Mouse (Mus musculus) liver, embryonic 15.5 days (tissue): ENCODE results near the gene Zfhx3. TPM values are rescaled to one million over a fixed set of nuclear protein-coding genes. Genes with fewer than 3 reads are reported as not detected.

Experiments
- ATAC-seq: fragments of 200-750 bp; cut with Nextera tagmentation; 2 replicates; pipeline ENCODE4 v1.8.0; 2017; ENCODE audit warnings: moderate number of reproducible peaks, mild to moderate bottlenecking, moderate library complexity; ENCODE audit not compliant: insufficient read depth
- H3K27ac ChIP-seq: fragments of 300-500 bp; sonication (generic); replicated peaks from 2 replicates; pipeline ENCODE4 v1.5.1; 2015; ENCODE audit warnings: mild to moderate bottlenecking, inconsistent platforms
- H3K27me3 ChIP-seq: fragments of 300-500 bp; sonication (generic); 2 replicates; pipeline ENCODE4 v1.6.1; 2015; ENCODE audit warnings: mild to moderate bottlenecking, inconsistent platforms
- H3K36me3 ChIP-seq: fragments of 300-500 bp; sonication (generic); replicated peaks from 2 replicates; pipeline ENCODE4 v1.6.1; 2015; ENCODE audit warnings: moderate library complexity, mild to moderate bottlenecking, inconsistent platforms
- H3K4me1 ChIP-seq: fragments of 300-500 bp; sonication (generic); replicated peaks from 2 replicates; pipeline ENCODE4 v1.6.1; 2015; ENCODE audit warnings: inconsistent platforms
- H3K4me2 ChIP-seq: fragments of 300-500 bp; sonication (generic); 2 replicates; pipeline ENCODE4 v1.6.1; 2015; ENCODE audit warnings: moderate library complexity, mild to moderate bottlenecking, inconsistent platforms
- H3K4me3 ChIP-seq: fragments of 300-500 bp; sonication (generic); replicated peaks from 2 replicates; pipeline ENCODE4 v1.5.1; 2015; ENCODE audit warnings: mild to moderate bottlenecking, inconsistent platforms
- H3K9ac ChIP-seq: fragments of 300-500 bp; sonication (generic); 2 replicates; pipeline ENCODE4 v1.6.1; 2015; ENCODE audit warnings: moderate library complexity, mild to moderate bottlenecking, inconsistent platforms
- H3K9me3 ChIP-seq: fragments of 300-500 bp; sonication (generic); replicated peaks from 2 replicates; pipeline ENCODE4 v1.6.1; 2016; ENCODE audit warnings: inconsistent platforms
- WGBS: fragments of 180-500 bp; shearing (Covaris S2); methylation state at CpG from one replicate; pipeline ENCODE4 v1.1.7; 2015; ENCODE audit warnings: mixed read lengths; ENCODE audit not compliant: insufficient replicate concordance; 5-methylcytosine and 5-hydroxymethylcytosine counted together
- polyA plus RNA-seq: library from polyadenylated mRNA; unstranded; fragments of >200 nt; fragmentation: Nextera tagmentation; extraction: Ambion mirVana; gene quantifications from 2 replicates; pipeline ENCODE4 v1.2.1, GENCODE M21; 2015

Gene Zfhx3
- polyA plus RNA-seq, 1 experiment from 2014 or later, result 1.0 TPM

DNA sequence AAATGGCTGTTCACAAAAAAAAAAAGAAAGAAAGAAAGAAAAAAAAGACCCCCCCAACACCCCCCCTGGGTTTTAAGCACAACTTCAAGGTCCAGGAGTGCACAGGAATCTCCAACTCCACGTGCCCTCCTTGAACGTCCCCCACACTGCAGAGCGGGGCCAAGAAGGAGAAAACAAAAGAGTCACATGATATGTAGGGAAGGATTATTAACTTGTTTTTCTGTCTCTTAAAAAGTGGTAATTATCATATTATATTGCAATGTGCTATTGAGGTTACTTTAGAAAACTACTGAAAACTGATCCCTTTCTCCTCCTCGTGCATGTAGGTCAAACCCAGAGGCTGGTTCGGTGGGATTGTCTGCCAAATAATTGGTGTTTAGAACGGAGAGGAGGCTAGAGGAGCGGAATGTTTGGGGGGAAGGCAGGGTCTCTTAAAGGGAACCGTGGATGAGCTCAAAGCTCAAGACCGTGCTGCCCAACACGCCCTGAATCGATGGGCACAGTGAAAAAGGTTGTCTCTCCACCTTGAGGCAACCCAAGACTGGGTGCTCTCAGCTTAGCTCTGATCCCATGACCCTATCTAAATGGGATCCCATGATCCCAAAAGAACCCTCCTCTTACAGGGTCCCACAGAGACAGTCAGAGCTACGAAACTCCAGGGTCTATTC, 612.3 kb downstream of the Zfhx3 start:
- no peaks in the 10 kb centered on the region for H3K27me3 ChIP-seq
- WGBS, result 66% methylated on average over 12 of the region's 12 CpGs
- no peak overlapping the region for H3K4me3 ChIP-seq

GRCm38 (mm10) chr8:108563420-108563819, 621.0 kb downstream of the Zfhx3 start:
- WGBS, result 61% methylated on average over 6 of the region's 6 CpGs

More for the DNA sequence above, 612.3 kb downstream of the Zfhx3 start:
- H3K9me3 ChIP-seq, result no peaks in the 10 kb centered on the region
- H3K4me2 ChIP-seq, result no peak overlapping the region
- ATAC-seq, result no peak
- no peak overlapping the region for H3K27ac ChIP-seq
- H3K9ac ChIP-seq, result no peak overlapping the region
- no peaks in the 10 kb centered on the region for H3K4me1 ChIP-seq
- H3K36me3 ChIP-seq, result no peaks in the 10 kb centered on the region

DNA sequence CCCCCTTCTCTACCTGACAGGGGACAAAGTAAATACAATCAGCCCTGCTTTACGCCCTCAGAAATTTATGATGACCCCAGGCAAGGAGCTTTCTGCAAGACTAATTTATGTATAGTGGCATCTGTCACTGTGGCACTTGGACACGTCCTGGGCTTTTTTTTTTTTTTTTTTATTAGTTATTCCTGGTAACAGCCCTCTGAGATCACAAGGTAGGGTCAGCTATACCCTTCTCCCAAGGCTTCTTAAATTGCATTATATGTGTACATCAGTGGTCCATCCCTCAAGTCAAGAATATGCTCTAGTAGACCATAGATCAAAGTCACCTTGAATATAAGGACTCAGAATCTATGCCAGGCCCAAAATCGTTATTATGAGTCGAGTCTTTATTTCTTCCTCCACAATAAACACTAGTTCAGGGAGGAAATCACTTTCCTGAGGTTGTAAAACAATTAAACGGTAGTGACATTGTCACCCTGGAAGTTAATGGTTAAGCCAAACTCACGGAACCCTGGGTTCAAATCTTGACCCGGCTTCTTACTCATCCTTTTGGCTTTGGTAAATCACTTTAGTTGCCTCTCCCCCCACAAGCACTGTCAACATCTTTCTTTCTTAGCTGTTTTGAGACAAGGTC, 621.6 kb downstream of the Zfhx3 start:
- H3K9me3 ChIP-seq, result no peaks in the 10 kb centered on the region
- H3K9ac ChIP-seq, result no peak overlapping the region
- no peaks in the 10 kb centered on the region for H3K27me3 ChIP-seq
- no peak overlapping the region for H3K4me2 ChIP-seq
- no peak overlapping the region for H3K4me3 ChIP-seq
- ATAC-seq, result no peak
- H3K4me1 ChIP-seq, result no peaks in the 10 kb centered on the region
- no peak overlapping the region for H3K27ac ChIP-seq
- 56% methylated on average over 7 of the region's 7 CpGs for WGBS
- H3K36me3 ChIP-seq, result no peaks in the 10 kb centered on the region

More at GRCm38 (mm10) chr8:108563420-108563819, 621.0 kb downstream of the Zfhx3 start:
- Histone ChIP-seq H3K4me1 (no peaks in the 10 kb centered on the region), H3K4me3 (no peak overlapping the region), H3K36me3 (no peaks in the 10 kb centered on the region), H3K9me3 (no peaks in the 10 kb centered on the region), H3K27me3 (no peaks in the 10 kb centered on the region), H3K27ac (no peak overlapping the region), H3K9ac (no peak overlapping the region), H3K4me2 (no peak overlapping the region)
- no peak for ATAC-seq

- WGBS, result 67% methylated on average over 12 of the region's 12 CpGs
Measured at GRCm38 (mm10) chr8:108566035-108566434, 623.6 kb downstream of the Zfhx3 start.

DNA sequence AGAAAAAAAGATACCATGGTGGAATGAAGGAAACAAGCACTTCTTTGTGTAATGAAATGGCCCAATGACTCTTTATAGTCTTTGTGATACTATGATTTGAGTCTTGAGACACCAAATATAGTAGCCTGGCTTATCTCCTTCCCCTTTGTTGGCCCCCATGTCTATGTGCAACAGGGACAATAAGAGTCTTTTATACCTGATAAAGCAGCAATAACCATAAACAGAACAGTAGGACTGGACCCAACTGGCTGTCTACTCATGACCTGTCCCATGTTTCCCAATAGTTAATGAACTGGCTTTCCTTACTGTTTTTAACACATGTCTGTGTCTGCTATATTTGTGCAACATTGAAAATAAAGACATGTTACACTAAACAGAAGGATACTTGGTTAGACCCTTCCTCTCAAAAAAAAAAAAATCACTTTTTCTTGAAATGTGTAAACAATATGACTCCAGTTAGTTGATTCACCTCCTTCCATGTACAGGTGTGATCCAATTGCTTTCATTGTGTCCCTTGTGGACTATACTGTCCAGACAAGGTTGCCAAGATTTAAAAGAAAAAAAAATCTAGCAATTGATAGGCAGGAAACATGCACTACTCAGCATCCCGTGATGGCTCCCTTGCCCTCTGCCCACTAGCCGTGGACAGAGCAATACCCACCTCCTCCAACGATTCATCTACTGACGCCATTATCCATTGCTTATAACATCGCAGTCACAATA, 631.0 kb downstream of the Zfhx3 start:
- no peak for ATAC-seq
- Histone ChIP-seq H3K27ac (no peak overlapping the region), H3K4me3 (no peak overlapping the region), H3K9me3 (no peaks in the 10 kb centered on the region), H3K27me3 (no peaks in the 10 kb centered on the region), H3K4me2 (no peak overlapping the region), H3K36me3 (no peaks in the 10 kb centered on the region), H3K9ac (no peak overlapping the region), H3K4me1 (no peaks in the 10 kb centered on the region)
- 71% methylated on average over 5 of the region's 5 CpGs for WGBS

More at GRCm38 (mm10) chr8:108566035-108566434, 623.6 kb downstream of the Zfhx3 start:
- Histone ChIP-seq H3K27me3 (no peaks in the 10 kb centered on the region), H3K36me3 (no peaks in the 10 kb centered on the region), H3K4me2 (no peak overlapping the region), H3K9ac (no peak overlapping the region), H3K27ac (no peak overlapping the region), H3K4me3 (no peak overlapping the region), H3K4me1 (no peaks in the 10 kb centered on the region), H3K9me3 (no peaks in the 10 kb centered on the region)
- no peak for ATAC-seq

GRCm38 (mm10) chr8:108574101-108574500, 631.7 kb downstream of the Zfhx3 start:
- H3K9me3 ChIP-seq, result no peaks in the 10 kb centered on the region
- H3K27ac ChIP-seq, result no peak overlapping the region
- H3K27me3 ChIP-seq, result no peaks in the 10 kb centered on the region
- no peaks in the 10 kb centered on the region for H3K4me1 ChIP-seq
- H3K4me3 ChIP-seq, result no peak overlapping the region
- ATAC-seq, result no peak
- no peak overlapping the region for H3K4me2 ChIP-seq
- no peak overlapping the region for H3K9ac ChIP-seq
- no peaks in the 10 kb centered on the region for H3K36me3 ChIP-seq
- 15% methylated on average over 7 of the region's 7 CpGs for WGBS

DNA sequence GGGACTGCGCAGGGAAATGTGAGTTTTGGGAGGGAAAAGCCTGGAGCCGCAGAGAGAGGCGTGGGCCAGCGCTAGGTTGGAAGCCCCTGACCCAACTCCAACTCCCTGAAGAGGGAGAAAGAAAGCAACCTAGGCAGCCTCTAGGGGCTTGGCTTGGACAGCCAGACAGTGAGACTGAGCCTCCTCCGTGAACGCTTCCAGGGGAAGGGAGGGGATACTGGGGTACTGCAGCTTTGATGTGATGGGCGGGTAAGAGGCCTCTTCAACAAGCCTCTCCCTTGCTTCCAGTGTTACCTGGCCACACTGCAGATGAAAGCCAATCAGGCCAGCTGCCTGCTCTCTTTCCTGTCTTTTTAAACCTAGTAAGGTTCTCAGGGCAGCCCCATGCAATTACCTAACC, 635.1 kb downstream of the Zfhx3 start:
- H3K4me1 ChIP-seq, result peaks cover 4% of the 10 kb centered on the region
- H3K9ac ChIP-seq, result no peak overlapping the region
- H3K9me3 ChIP-seq, result no peaks in the 10 kb centered on the region
- no peak overlapping the region for H3K4me2 ChIP-seq
- no peak overlapping the region for H3K27ac ChIP-seq
- no peak for ATAC-seq
- WGBS, result 58% methylated on average over 7 of the region's 7 CpGs
- H3K4me3 ChIP-seq, result no peak overlapping the region
- H3K36me3 ChIP-seq, result no peaks in the 10 kb centered on the region
- no peaks in the 10 kb centered on the region for H3K27me3 ChIP-seq

DNA sequence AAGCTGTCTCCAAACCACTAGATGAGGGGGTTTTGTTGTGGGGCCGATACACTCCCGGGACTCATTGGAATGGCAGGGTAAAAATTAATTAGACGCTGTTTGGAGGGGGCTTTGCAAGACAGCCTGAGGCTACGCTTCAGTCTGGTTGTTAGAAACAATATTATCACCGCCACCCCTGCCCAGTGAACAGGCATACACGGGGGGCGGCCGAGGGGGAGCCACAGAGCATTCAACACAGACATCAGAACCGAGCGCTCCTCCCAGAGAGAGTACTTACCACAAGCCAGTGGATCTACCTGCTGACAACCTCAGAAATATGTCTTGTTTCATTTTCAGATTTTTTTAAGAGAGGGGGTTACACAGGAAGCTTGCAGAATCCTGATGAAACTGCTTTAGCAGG, 635.9 kb downstream of the Zfhx3 start:
- H3K9ac ChIP-seq, result no peak overlapping the region
- H3K27me3 ChIP-seq, result no peaks in the 10 kb centered on the region
- no peak for ATAC-seq
- no peak overlapping the region for H3K27ac ChIP-seq
- H3K4me3 ChIP-seq, result no peak overlapping the region
- peaks cover 7% of the 10 kb centered on the region for H3K4me1 ChIP-seq
- no peaks in the 10 kb centered on the region for H3K36me3 ChIP-seq
- H3K9me3 ChIP-seq, result no peaks in the 10 kb centered on the region
- H3K4me2 ChIP-seq, result no peak overlapping the region
- 66% methylated on average over 10 of the region's 10 CpGs for WGBS

GRCm38 (mm10) chr8:108579808-108580207, 637.4 kb downstream of the Zfhx3 start:
- ATAC-seq, result no peak
- no peaks in the 10 kb centered on the region for H3K36me3 ChIP-seq
- H3K4me3 ChIP-seq, result no peak overlapping the region
- H3K27ac ChIP-seq, result no peak overlapping the region
- H3K4me1 ChIP-seq, result peaks cover 8% of the 10 kb centered on the region
- WGBS, result 65% methylated on average over 9 of the region's 9 CpGs
- no peaks in the 10 kb centered on the region for H3K27me3 ChIP-seq
- H3K9ac ChIP-seq, result no peak overlapping the region
- H3K9me3 ChIP-seq, result no peaks in the 10 kb centered on the region
- no peak overlapping the region for H3K4me2 ChIP-seq

DNA sequence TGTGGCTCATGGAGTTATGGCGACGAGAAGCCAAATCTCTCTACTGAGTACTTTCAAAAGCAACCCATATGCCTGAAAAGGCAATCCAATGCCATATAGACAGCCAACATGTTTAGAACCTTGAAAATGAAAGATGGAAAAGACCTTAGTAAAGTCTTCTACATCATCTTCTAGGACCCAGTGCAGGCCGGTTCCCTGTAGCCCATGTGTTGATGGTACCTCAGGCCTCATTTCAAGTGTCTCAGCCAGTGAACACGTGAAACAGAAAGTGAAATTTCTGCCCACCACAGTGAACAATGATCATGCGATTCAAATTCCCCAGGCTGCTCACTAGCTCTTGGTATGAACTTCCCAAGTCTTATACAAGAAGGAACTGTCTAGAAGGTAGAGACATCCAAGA, 637.9 kb downstream of the Zfhx3 start:
- no peak overlapping the region for H3K9ac ChIP-seq
- WGBS, result 78% methylated on average over 5 of the region's 5 CpGs
- H3K36me3 ChIP-seq, result no peaks in the 10 kb centered on the region
- ATAC-seq, result no peak
- no peak overlapping the region for H3K27ac ChIP-seq
- no peak overlapping the region for H3K4me2 ChIP-seq
- H3K4me3 ChIP-seq, result no peak overlapping the region
- peaks cover 8% of the 10 kb centered on the region for H3K4me1 ChIP-seq
- H3K27me3 ChIP-seq, result no peaks in the 10 kb centered on the region
- no peaks in the 10 kb centered on the region for H3K9me3 ChIP-seq

- no peak for ATAC-seq
- 23% methylated on average over 6 of the region's 6 CpGs for WGBS
Measured at GRCm38 (mm10) chr8:108581557-108581956, 639.1 kb downstream of the Zfhx3 start.

More at GRCm38 (mm10) chr8:108581557-108581956, 639.1 kb downstream of the Zfhx3 start:
- Histone ChIP-seq H3K36me3 (no peaks in the 10 kb centered on the region), H3K27ac (no peak overlapping the region), H3K9ac (no peak overlapping the region), H3K9me3 (no peaks in the 10 kb centered on the region), H3K4me1 (peaks cover 8% of the 10 kb centered on the region), H3K4me2 (0 out of 2 replicates have a peak overlapping the region, but pooled peaks have one; percentile 1), H3K27me3 (no peaks in the 10 kb centered on the region), H3K4me3 (no peak overlapping the region)
